Mouse (Mus musculus) lung, postnatal 0 days (tissue): Measurements from ENCODE around the gene Mrps27.

Source experiments
- CTCF ChIP-seq: IDR thresholded peaks from 2 replicates; pipeline ENCODE4 v1.5.1; 2016; ENCODE audit warnings: antibody characterized with exemption, mild to moderate bottlenecking
- EP300 ChIP-seq: IDR thresholded peaks from 2 replicates; pipeline ENCODE4 v1.6.1; 2016; ENCODE audit warnings: antibody characterized with exemption, mild to moderate bottlenecking, control low read depth

DNA sequence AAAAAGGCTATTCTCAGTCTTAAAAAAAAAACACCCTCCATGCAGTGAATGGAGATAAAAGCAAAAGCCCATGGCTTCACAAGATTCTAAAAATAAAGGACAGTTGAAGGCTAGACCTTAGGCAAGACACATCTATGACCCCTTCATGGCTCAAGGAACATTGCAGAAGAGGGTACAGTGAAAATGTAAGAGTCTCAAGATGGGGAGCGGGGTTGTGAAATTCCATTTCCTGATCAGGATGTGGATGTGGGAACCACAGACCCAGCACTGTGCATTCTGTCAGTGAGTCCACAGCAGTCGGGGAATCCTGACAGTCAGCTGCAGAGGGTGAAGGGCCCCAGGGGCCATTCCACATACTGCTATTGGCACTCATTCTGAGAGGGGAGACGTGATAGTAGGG, 48.5 kb downstream of the Mrps27 start:
- TF ChIP-seq CTCF, result no peak
- no peak for TF ChIP-seq EP300
